Mouse (Mus musculus) heart, embryonic 14.5 days (tissue): ENCODE measurements around the gene Msh3. TPM values are rescaled to one million over a fixed set of nuclear protein-coding genes. Genes with fewer than 3 reads are reported as not detected.

Experiments
- ATAC-seq: fragments of 200-750 bp; cut with Nextera tagmentation; 2 replicates; pipeline ENCODE4 v1.8.0; 2017; ENCODE audit warnings: low read depth, moderate TSS enrichment; ENCODE audit not compliant: insufficient number of reproducible peaks, insufficient read depth, low FRiP score
- H3K27ac ChIP-seq, 2 experiments: fragments of 200-500 bp in 1 of 2; fragments of 300-500 bp in 1 of 2; sonication (generic) in 1 of 2; replicated peaks in 1 of 2; 2 replicates each; pipeline ENCODE4 v1.5.1; 2012 to 2014; ENCODE audit warnings: low read depth in 2 of 2, low read length in 2 of 2, control low read depth in 1 of 2, mild to moderate bottlenecking in 1 of 2, mixed read lengths in 1 of 2; ENCODE audit not compliant: control insufficient read depth in 1 of 2, insufficient read depth in 1 of 2
- H3K27me3 ChIP-seq: fragments of 300-500 bp; sonication (generic); 2 replicates; pipeline ENCODE4 v1.6.1; 2014; ENCODE audit warnings: mild to moderate bottlenecking, low read length, control low read depth; ENCODE audit not compliant: control insufficient read depth, insufficient read depth
- H3K36me3 ChIP-seq: fragments of 300-500 bp; sonication (generic); 2 replicates; pipeline ENCODE4 v1.6.1; 2014; ENCODE audit warnings: mild to moderate bottlenecking, control low read depth, low read length, mixed read lengths; ENCODE audit not compliant: control insufficient read depth, insufficient read depth
- H3K4me1 ChIP-seq, 2 experiments: fragments of 200-500 bp in 1 of 2; fragments of 300-500 bp in 1 of 2; sonication (generic) in 1 of 2; 2 replicates each; pipeline ENCODE4 v1.6.1; 2012 to 2014; ENCODE audit warnings: low read length in 2 of 2, control low read depth in 1 of 2, mixed read lengths in 1 of 2; ENCODE audit not compliant: control insufficient read depth in 2 of 2, insufficient read depth in 2 of 2
- H3K4me2 ChIP-seq: fragments of 300-500 bp; sonication (generic); 2 replicates; pipeline ENCODE4 v1.6.1; 2014; ENCODE audit warnings: mild to moderate bottlenecking, low read length
- H3K4me3 ChIP-seq, 2 experiments: fragments of 200-500 bp in 1 of 2; fragments of 300-500 bp in 1 of 2; sonication (generic) in 1 of 2; 2 replicates each; pipeline ENCODE4 v1.5.1; 2012 to 2014; ENCODE audit warnings: low read length in 2 of 2, mild to moderate bottlenecking in 2 of 2, control low read depth in 1 of 2, low read depth in 1 of 2, moderate library complexity in 1 of 2; ENCODE audit not compliant: control insufficient read depth in 1 of 2, insufficient read depth in 1 of 2
- H3K9ac ChIP-seq: fragments of 300-500 bp; sonication (generic); 2 replicates; pipeline ENCODE4 v1.6.1; 2014; ENCODE audit warnings: mild to moderate bottlenecking, low read length
- H3K9me3 ChIP-seq: fragments of 300-500 bp; sonication (generic); 2 replicates; pipeline ENCODE4 v1.6.1; 2016; ENCODE audit warnings: low read length, control low read depth; ENCODE audit not compliant: control insufficient read depth
- WGBS: fragments of 180-500 bp; shearing (Covaris S2); extraction: QIAGEN DNeasy Blood & Tissue Kit; methylation state at CpG from one replicate; pipeline ENCODE4 v1.1.7; 2014; 5-methylcytosine and 5-hydroxymethylcytosine counted together
- polyA plus RNA-seq: library from polyadenylated mRNA; unstranded; fragments of >200 nt; fragmentation: Nextera tagmentation; extraction: Ambion mirVana; gene quantifications from 2 replicates; pipeline ENCODE4 v1.2.1, GENCODE M21; 2014

Gene Msh3
- polyA plus RNA-seq, 1 experiment from 2014 or later: 17.1 TPM

- no peaks in the 10 kb centered on the region for H3K36me3 ChIP-seq
- H3K4me2 ChIP-seq: no peak overlapping the region
- no peaks in the 10 kb centered on the region for H3K27me3 ChIP-seq
- 91% methylated on average over 9 of the region's 9 CpGs for WGBS
- no peak overlapping the region for H3K9ac ChIP-seq
- ATAC-seq: no peak
- peaks cover 4 to 18% of the 10 kb centered on the region in 2 experiments for H3K4me1 ChIP-seq
- no peak overlapping the region for H3K4me3 ChIP-seq
- no peaks in the 10 kb centered on the region for H3K9me3 ChIP-seq
- H3K27ac ChIP-seq: peak overlapping the region in 1 of 2 experiments; percentile 19; a peak in 1 of 4 replicates
Observed at GRCm38 (mm10) chr13:92275292-92275691, 79.5 kb downstream of the Msh3 start.

GRCm38 (mm10) chr13:92274274-92275198, 80.3 kb downstream of the Msh3 start:
- peaks cover 4 to 18% of the 10 kb centered on the region in 2 experiments for H3K4me1 ChIP-seq
- 0 out of 2 replicates have a peak overlapping the region, but pooled peaks have one; percentile 31 for H3K9ac ChIP-seq
- peak overlapping the region; percentile 19 to 56 for H3K27ac ChIP-seq
- ATAC-seq: no peak
- H3K27me3 ChIP-seq: no peaks in the 10 kb centered on the region
- no peaks in the 10 kb centered on the region for H3K9me3 ChIP-seq
- H3K4me3 ChIP-seq: no peak overlapping the region
- peak overlapping the region; percentile 41 for H3K4me2 ChIP-seq
- no peaks in the 10 kb centered on the region for H3K36me3 ChIP-seq
- 19% methylated on average over 14 of the region's 14 CpGs for WGBS

- ATAC-seq: no peak
- H3K27ac ChIP-seq: no peak overlapping the region
- H3K4me1 ChIP-seq: no peaks in the 10 kb centered on the region
- H3K4me2 ChIP-seq: no peak overlapping the region
- H3K27me3 ChIP-seq: no peaks in the 10 kb centered on the region
- no peak overlapping the region for H3K4me3 ChIP-seq
- H3K36me3 ChIP-seq: no peaks in the 10 kb centered on the region; the same call in 1 of the 2 replicates
- H3K9ac ChIP-seq: no peak overlapping the region
- 77% methylated on average over 3 of the region's 3 CpGs for WGBS
- H3K9me3 ChIP-seq: no peaks in the 10 kb centered on the region
Observed at GRCm38 (mm10) chr13:92267076-92267475, 87.7 kb downstream of the Msh3 start.

GRCm38 (mm10) chr13:92263566-92263965, 91.2 kb downstream of the Msh3 start:
- Histone ChIP-seq H3K4me3 (no peak overlapping the region), H3K4me2 (no peak overlapping the region), H3K36me3 (peaks cover 4% of the 10 kb centered on the region; the same call in 1 of the 2 replicates), H3K27me3 (no peaks in the 10 kb centered on the region), H3K9me3 (no peaks in the 10 kb centered on the region), H3K9ac (no peak overlapping the region), H3K4me1 (no peaks in the 10 kb centered on the region), H3K27ac (no peak overlapping the region)
- ATAC-seq: no peak
- WGBS: 72% methylated on average over 6 of the region's 6 CpGs

GRCm38 (mm10) chr13:92261329-92261728, 93.5 kb downstream of the Msh3 start:
- H3K27ac ChIP-seq: no peak overlapping the region
- H3K4me2 ChIP-seq: no peak overlapping the region
- H3K36me3 ChIP-seq: 0 out of 2 replicates have a peak, but pooled peaks cover 4% of the 10 kb centered on the region
- no peaks in the 10 kb centered on the region for H3K27me3 ChIP-seq
- WGBS: 56% methylated on average over 5 of the region's 5 CpGs
- H3K9ac ChIP-seq: no peak overlapping the region
- H3K4me1 ChIP-seq: no peaks in the 10 kb centered on the region
- H3K9me3 ChIP-seq: no peaks in the 10 kb centered on the region
- H3K4me3 ChIP-seq: no peak overlapping the region
- ATAC-seq: no peak

GRCm38 (mm10) chr13:92255480-92255879, 99.3 kb downstream of the Msh3 start:
- Histone ChIP-seq H3K4me3 (no peak overlapping the region), H3K4me1 (peaks cover 0 to 5% of the 10 kb centered on the region in 2 experiments; a peak in 1 of 4 replicates), H3K36me3 (no peaks in the 10 kb centered on the region), H3K4me2 (no peak overlapping the region), H3K27me3 (no peaks in the 10 kb centered on the region), H3K27ac (no peak overlapping the region), H3K9me3 (no peaks in the 10 kb centered on the region), H3K9ac (no peak overlapping the region)
- WGBS: 37% methylated on average over 3 of the region's 3 CpGs
- no peak for ATAC-seq

GRCm38 (mm10) chr13:92253850-92254249, 101.0 kb downstream of the Msh3 start:
- no peak overlapping the region for H3K4me3 ChIP-seq
- 84% methylated on average over 5 of the region's 5 CpGs for WGBS
- 0 out of 2 replicates have a peak, but pooled peaks cover 3% of the 10 kb centered on the region for H3K36me3 ChIP-seq
- no peaks in the 10 kb centered on the region for H3K9me3 ChIP-seq
- peaks cover 0 to 5% of the 10 kb centered on the region in 2 experiments; a peak in 1 of 4 replicates for H3K4me1 ChIP-seq
- H3K27me3 ChIP-seq: no peaks in the 10 kb centered on the region
- H3K27ac ChIP-seq: no peak overlapping the region
- no peak overlapping the region for H3K4me2 ChIP-seq
- H3K9ac ChIP-seq: no peak overlapping the region
- no peak for ATAC-seq
